30 mouse cellular contexts compared by ENCODE assay signal in the genomic region with DNA sequence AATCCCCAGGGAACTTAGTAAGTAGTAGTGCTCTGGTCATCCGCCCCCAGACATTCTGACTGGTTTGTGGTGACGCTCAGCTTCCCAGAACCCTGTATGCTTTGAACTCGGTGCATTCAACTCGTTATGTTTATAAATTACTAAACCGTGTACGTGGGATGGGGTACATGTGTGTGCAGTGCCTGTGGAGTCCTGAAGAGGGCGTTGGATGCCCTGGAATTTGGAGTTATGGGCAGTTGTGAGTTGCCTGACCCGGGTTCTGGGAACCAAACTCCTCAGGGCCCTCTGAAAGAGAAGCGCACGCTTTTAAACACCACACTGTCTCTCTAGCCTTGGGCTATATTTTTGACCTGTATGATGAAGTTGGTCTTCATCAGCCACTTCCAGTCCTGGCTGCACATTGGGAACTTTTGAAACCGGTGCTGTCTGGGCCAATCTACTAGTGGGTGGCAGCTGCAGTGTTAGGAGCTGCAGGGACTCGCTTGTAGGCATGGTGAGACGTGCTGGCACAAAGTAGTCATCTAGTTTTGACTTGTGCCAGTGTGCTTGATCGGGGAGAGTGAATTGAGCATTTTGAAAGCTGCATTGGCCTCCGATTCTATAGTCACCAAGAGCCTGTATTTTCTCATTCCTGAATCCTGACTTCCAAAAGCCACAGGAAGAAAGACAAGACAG. TPM values are rescaled to one million over a fixed set of nuclear protein-coding genes. Genes with fewer than 3 reads are reported as not detected.
DNase-seq lines count a peak whose midpoint lies in the region; ATAC-seq and TF ChIP-seq lines count a peak whose summit lies in the region.
"Had no signal": no experiment of that assay in that cellular context is flagged by ENCODE, and none has a peak within 500 bp of the region (broad histone marks: within the 10 kb centered on the region; RNA-seq: fewer than 3 reads in every experiment).

No protein-coding gene starts in this region.

- H3K27ac ChIP-seq in forebrain, embryonic 10.5 days = peak overlapping the region; percentile 36
- no peak overlapping the region for H3K27ac ChIP-seq in forebrain, embryonic 11.5 days (ENCODE audit: low read depth, low read length)
- no peak overlapping the region for H3K27ac ChIP-seq in kidney, adult 2 months (ENCODE audit: insufficient read depth, low read depth, low read length)
- H3K27ac ChIP-seq in midbrain, embryonic 11.5 days (ENCODE audit: low read depth, low read length) = no peak overlapping the region
- H3K27ac ChIP-seq in midbrain, embryonic 10.5 days (replicated peaks) = no peak overlapping the region; the same call in 1 of the 2 replicates
- H3K27ac ChIP-seq: embryonic facial prominence, embryonic 15.5 days; forebrain, embryonic 13.5 days; heart, adult 2 months; heart, embryonic 15.5 days; hindbrain, embryonic 10.5 days; hindbrain, embryonic 14.5 days had no signal

- peaks cover 43% of the 10 kb centered on the region for H3K4me1 ChIP-seq in forebrain, embryonic 10.5 days
- peaks cover 8% of the 10 kb centered on the region; the same call in 1 of the 2 replicates for H3K4me1 ChIP-seq in forebrain, embryonic 11.5 days (replicated peaks; ENCODE audit: control insufficient read depth, insufficient read depth, low read length)
- no peaks in the 10 kb centered on the region for H3K4me1 ChIP-seq in kidney, adult 2 months (ENCODE audit: control insufficient read depth, insufficient read depth, low read length)
- H3K4me1 ChIP-seq in midbrain, embryonic 11.5 days (ENCODE audit: control insufficient read depth, insufficient read depth, low read length) = peaks cover 14% of the 10 kb centered on the region
- peaks cover 34% of the 10 kb centered on the region for H3K4me1 ChIP-seq in midbrain, embryonic 10.5 days
- H3K4me1 ChIP-seq: embryonic facial prominence, embryonic 15.5 days; heart, embryonic 15.5 days had no signal

- H3K9me3 ChIP-seq in forebrain, embryonic 10.5 days = no peaks in the 10 kb centered on the region
- H3K9me3 ChIP-seq in forebrain, embryonic 11.5 days (ENCODE audit: control insufficient read depth, low read length) = no peaks in the 10 kb centered on the region
- no peaks in the 10 kb centered on the region for H3K9me3 ChIP-seq in midbrain, embryonic 11.5 days (ENCODE audit: control insufficient read depth, low read length)
- no peaks in the 10 kb centered on the region for H3K9me3 ChIP-seq in midbrain, embryonic 10.5 days (replicated peaks)
- H3K9me3 ChIP-seq: embryonic facial prominence, embryonic 15.5 days; forebrain, embryonic 13.5 days; heart, embryonic 15.5 days; hindbrain, embryonic 10.5 days had no signal

- no peak for ATAC-seq in forebrain, embryonic 11.5 days (replicated peaks; ENCODE audit: low FRiP score)
- ATAC-seq in midbrain, embryonic 11.5 days (ENCODE audit: low FRiP score) = no peak
- ATAC-seq: activated CD4-positive, CD25-positive, alpha-beta regulatory T cell, adult 4 months; CD4-positive, CD25-positive, alpha-beta regulatory T cell, adult 4 months; forebrain, embryonic 13.5 days; forebrain, postnatal 0 days; inflammation-experienced regulatory T-cells, adult 6 months; Patski had no signal

- H3K4me2 ChIP-seq in forebrain, embryonic 11.5 days (ENCODE audit: low read depth, low read length, severe bottlenecking) = no peak overlapping the region
- no peak overlapping the region for H3K4me2 ChIP-seq in midbrain, embryonic 11.5 days
- H3K4me2 ChIP-seq: embryonic facial prominence, embryonic 15.5 days; forebrain, embryonic 13.5 days; heart, embryonic 11.5 days; heart, embryonic 15.5 days; hindbrain, embryonic 14.5 days had no signal

- 0 out of 2 replicates have a peak, but pooled peaks have one; percentile 7 for TF ChIP-seq CTCF in kidney, adult 2 months (conservative IDR thresholded peaks at IDR 0.05; ENCODE audit: insufficient read depth, insufficient read length, low read depth, low read length)

- H3K4me3 ChIP-seq in forebrain, embryonic 10.5 days = no peak overlapping the region
- H3K4me3 ChIP-seq in forebrain, embryonic 11.5 days (ENCODE audit: low read depth, low read length) = no peak overlapping the region
- H3K4me3 ChIP-seq in kidney, adult 2 months (ENCODE audit: insufficient read depth, low read depth, low read length) = no peak overlapping the region
- H3K4me3 ChIP-seq in midbrain, embryonic 11.5 days (ENCODE audit: low read depth, low read length) = no peak overlapping the region
- H3K4me3 ChIP-seq in midbrain, embryonic 10.5 days = no peak overlapping the region
- H3K4me3 ChIP-seq: embryonic facial prominence, embryonic 15.5 days; erythroblast, embryonic 14.5 days; forebrain, embryonic 13.5 days; heart, adult 2 months; heart, embryonic 15.5 days; hindbrain, embryonic 10.5 days had no signal

- H3K27me3 ChIP-seq in forebrain, embryonic 10.5 days (ENCODE audit: poor library complexity, severe bottlenecking) = no peaks in the 10 kb centered on the region
- no peaks in the 10 kb centered on the region for H3K27me3 ChIP-seq in forebrain, embryonic 11.5 days (ENCODE audit: control insufficient read depth, insufficient read depth, low read length)
- no peaks in the 10 kb centered on the region for H3K27me3 ChIP-seq in kidney, adult 2 months (replicated peaks; ENCODE audit: control insufficient read depth, insufficient read depth, low read length)
- H3K27me3 ChIP-seq in midbrain, embryonic 11.5 days (ENCODE audit: control insufficient read depth, insufficient read depth, low read length) = no peaks in the 10 kb centered on the region
- H3K27me3 ChIP-seq in midbrain, embryonic 10.5 days (ENCODE audit: low read depth, poor library complexity, severe bottlenecking) = no peaks in the 10 kb centered on the region
- H3K27me3 ChIP-seq: embryonic facial prominence, embryonic 15.5 days; forebrain, embryonic 13.5 days; heart, embryonic 15.5 days; Patski had no signal

- 70% methylated on average over 15 of the region's 15 CpGs for WGBS in forebrain, embryonic 10.5 days
- 74% methylated on average over 15 of the region's 15 CpGs for whole genome bisulfite sequencing in forebrain, embryonic 11.5 days
- WGBS in kidney, adult 2 months = 83% methylated on average over 15 of the region's 15 CpGs
- 80% methylated on average over 15 of the region's 15 CpGs for WGBS in midbrain, embryonic 11.5 days
- WGBS in midbrain, embryonic 10.5 days = 79% methylated on average over 15 of the region's 15 CpGs

- no peak for DNase-seq in forebrain, embryonic 10.5 days (ENCODE audit: extremely low spot score, low spot score)
- DNase-seq in forebrain, embryonic 11.5 days (ENCODE audit: low spot score) = no peak
- no peak for DNase-seq in kidney, adult 2 months
- DNase-seq in kidney, adult 11 months = no peak
- DNase-seq in midbrain, embryonic 11.5 days (ENCODE audit: low spot score, missing footprints) = peak; percentile 80
- DNase-seq in midbrain, embryonic 10.5 days (ENCODE audit: low spot score) = no peak
- DNase-seq in gonadal fat pad, adult 2 months (ENCODE audit: low read depth) = peak; percentile 74
- DNase-seq in thymus, postnatal 0 days (ENCODE audit: low spot score) = no peak
- DNase-seq: adrenal gland, adult 8-10 months; adrenal gland, postnatal 36 days; B cell, adult 2 months; cerebellum, adult 2 months; cerebellum, postnatal 10 days; embryo, embryonic 11 days; forebrain, postnatal 0 days; gastrocnemius, postnatal 36 days; heart, adult 2 months; heart, postnatal 14 days had no signal

- peaks cover 62% of the 10 kb centered on the region for H3K36me3 ChIP-seq in forebrain, embryonic 10.5 days (replicated peaks)
- H3K36me3 ChIP-seq in forebrain, embryonic 11.5 days (ENCODE audit: control insufficient read depth, insufficient read depth, low read length) = no peaks in the 10 kb centered on the region; the same call in 1 of the 2 replicates
- H3K36me3 ChIP-seq in kidney, adult 2 months (ENCODE audit: control insufficient read depth, insufficient read depth, low read length) = no peaks in the 10 kb centered on the region
- no peaks in the 10 kb centered on the region for H3K36me3 ChIP-seq in midbrain, embryonic 11.5 days (ENCODE audit: control insufficient read depth, insufficient read depth, low read length)
- peaks cover 76% of the 10 kb centered on the region for H3K36me3 ChIP-seq in midbrain, embryonic 10.5 days

- no peak overlapping the region for H3K9ac ChIP-seq in forebrain, embryonic 11.5 days (ENCODE audit: low read length)
- H3K9ac ChIP-seq in midbrain, embryonic 11.5 days (ENCODE audit: low read length) = no peak overlapping the region
- H3K9ac ChIP-seq: embryonic facial prominence, embryonic 15.5 days; forebrain, embryonic 13.5 days; forebrain, postnatal 0 days; heart, embryonic 15.5 days; hindbrain, embryonic 14.5 days had no signal

- no peak for TF ChIP-seq POLR2A in kidney, adult 2 months (IDR thresholded peaks at IDR 0.05; ENCODE audit: low read depth, low read length)

RNA-seq across cellular contexts. Expression of gene Aagab, which starts 21.6 kb away (rescaled TPM):
- 53.9 and 54.5 TPM in 2 replicates for polyA plus RNA-seq in forebrain, embryonic 10.5 days (2016; fragmentation: Nextera tagmentation; extraction: Ambion mirVana)
- 48.3 and 48.4 TPM in 2 replicates for polyA plus RNA-seq in forebrain, embryonic 11.5 days (2014; fragmentation: Nextera tagmentation; extraction: Ambion mirVana)
- 15.7 and 18.3 TPM in 2 replicates for polyA plus RNA-seq in kidney, adult 2 months (2012; rRNA removed)
- polyA plus RNA-seq in midbrain, embryonic 11.5 days (2014; fragmentation: Nextera tagmentation; extraction: Ambion mirVana) = 57.5 and 57.7 TPM in 2 replicates
- polyA plus RNA-seq in midbrain, embryonic 10.5 days (2016; fragmentation: Nextera tagmentation; extraction: Ambion mirVana) = 53.3 and 54.5 TPM in 2 replicates
- 17.8 and 25.5 TPM in 2 replicates for polyA plus RNA-seq in gonadal fat pad, adult 2 months (2012; rRNA removed)
- 53.7 and 56.4 TPM in 2 replicates for polyA plus RNA-seq in thymus, postnatal 0 days (2015; fragmentation: Nextera tagmentation; extraction: Ambion mirVana)

RNA-seq across cellular contexts. Expression of gene Iqch, which starts 21.7 kb away (rescaled TPM):
- polyA plus RNA-seq in forebrain, embryonic 10.5 days (2016; fragmentation: Nextera tagmentation; extraction: Ambion mirVana) = 0.04 and 0.14 TPM in 2 replicates
- polyA plus RNA-seq in forebrain, embryonic 11.5 days (2014; fragmentation: Nextera tagmentation; extraction: Ambion mirVana) = 0.17 TPM in 1 of 2 replicates, not detected in the other
- 0.04 and 0.06 TPM in 2 replicates for polyA plus RNA-seq in kidney, adult 2 months (2012; rRNA removed)
- 0.10 TPM in 1 of 2 replicates, not detected in the other for polyA plus RNA-seq in midbrain, embryonic 11.5 days (2014; fragmentation: Nextera tagmentation; extraction: Ambion mirVana)
- polyA plus RNA-seq in midbrain, embryonic 10.5 days (2016; fragmentation: Nextera tagmentation; extraction: Ambion mirVana) = 0.10 TPM in 2 replicates
- 0.14 and 0.27 TPM in 2 replicates for polyA plus RNA-seq in gonadal fat pad, adult 2 months (2012; rRNA removed)
- 1.4 and 1.9 TPM in 2 replicates for polyA plus RNA-seq in thymus, postnatal 0 days (2015; fragmentation: Nextera tagmentation; extraction: Ambion mirVana)
- polyA plus RNA-seq: activated CD4-positive, CD25-positive, alpha-beta regulatory T cell, adult 4 months; cerebellum, adult 2 months; embryonic facial prominence, embryonic 11.5 days; erythroblast, embryonic 14.5 days; inflammation-experienced regulatory T-cells, adult 6 months had no signal

Comparison
In these comparisons a context has a peak if more than half of its experiments do, and no peak if none do; other contexts are left out.
1. DNase-seq: peak in midbrain, embryonic 11.5 days (single experiment) and gonadal fat pad, adult 2 months (single experiment); none in forebrain, embryonic 10.5 days (single experiment), forebrain, embryonic 11.5 days (single experiment), kidney, adult 2 months (single experiment), kidney, adult 11 months (single experiment), midbrain, embryonic 10.5 days (single experiment) and thymus, postnatal 0 days (single experiment).